Mouse (Mus musculus): ENCODE results near the gene Rpp30. TPM values are rescaled to one million over a fixed set of nuclear protein-coding genes. Genes with fewer than 3 reads are reported as not detected.

The Rpp30 gene
- polyA plus RNA-seq, 1 experiment from 2014 or later = 123 TPM

GRCm38 (mm10) chr19:36109318-36109944 is 25.9 kb downstream of the Rpp30 start:
- 82% methylated on average over 26 of the region's 26 CpGs for WGBS
- H3K27me3 ChIP-seq (ENCODE audit: poor library complexity, severe bottlenecking) = peaks cover 11% of the 10 kb centered on the region; the same call in 1 of the 2 replicates
- peaks cover 11% of the 10 kb centered on the region for H3K36me3 ChIP-seq (replicated peaks)
- H3K9me3 ChIP-seq = no peaks in the 10 kb centered on the region
- DNase-seq (ENCODE audit: extremely low spot score, low spot score) = no peak
- peaks cover 18% of the 10 kb centered on the region for H3K4me1 ChIP-seq
- no peak overlapping the region for H3K4me3 ChIP-seq
- no peak overlapping the region for H3K27ac ChIP-seq

GRCm38 (mm10) chr19:36110465-36110864 is 26.9 kb downstream of the Rpp30 start:
- 71% methylated on average over 7 of the region's 7 CpGs for WGBS
- no peak overlapping the region for H3K4me3 ChIP-seq
- no peak for DNase-seq (ENCODE audit: extremely low spot score, low spot score)

GRCm38 (mm10) chr19:36111054-36111895 is 27.8 kb downstream of the Rpp30 start:
- 37% methylated on average over 7 of the region's 7 CpGs for WGBS
- peaks cover 11% of the 10 kb centered on the region; the same call in 1 of the 2 replicates for H3K27me3 ChIP-seq (ENCODE audit: poor library complexity, severe bottlenecking)
- DNase-seq (ENCODE audit: extremely low spot score, low spot score) = peak; percentile 35
- no peak overlapping the region for H3K27ac ChIP-seq
- peaks cover 18% of the 10 kb centered on the region for H3K4me1 ChIP-seq
- H3K36me3 ChIP-seq (replicated peaks) = no peaks in the 10 kb centered on the region
- H3K9me3 ChIP-seq = no peaks in the 10 kb centered on the region
- H3K4me3 ChIP-seq = no peak overlapping the region

More at GRCm38 (mm10) chr19:36110465-36110864, 26.9 kb downstream of the Rpp30 start:
- peaks cover 6% of the 10 kb centered on the region for H3K36me3 ChIP-seq (replicated peaks)
- H3K27me3 ChIP-seq (ENCODE audit: poor library complexity, severe bottlenecking) = peaks cover 11% of the 10 kb centered on the region; the same call in 1 of the 2 replicates
- no peak overlapping the region for H3K27ac ChIP-seq
- H3K9me3 ChIP-seq = no peaks in the 10 kb centered on the region
- H3K4me1 ChIP-seq = peaks cover 18% of the 10 kb centered on the region

GRCm38 (mm10) chr19:36112007-36112406 is 28.5 kb downstream of the Rpp30 start:
- Histone ChIP-seq H3K4me3 (no peak overlapping the region; the same call in 1 of the 2 replicates), H3K27me3 (ENCODE audit: poor library complexity, severe bottlenecking) (peaks cover 11% of the 10 kb centered on the region; the same call in 1 of the 2 replicates), H3K36me3 (replicated peaks) (no peaks in the 10 kb centered on the region), H3K9me3 (no peaks in the 10 kb centered on the region), H3K27ac (no peak overlapping the region), H3K4me1 (peaks cover 18% of the 10 kb centered on the region)
- 51% methylated on average over 17 of the region's 17 CpGs for WGBS
- no peak for DNase-seq (ENCODE audit: extremely low spot score, low spot score)

GRCm38 (mm10) chr19:36116185-36116584 is 32.7 kb downstream of the Rpp30 start:
- WGBS = 92% methylated on average over 4 of the region's 4 CpGs
- Histone ChIP-seq H3K27me3 (ENCODE audit: poor library complexity, severe bottlenecking) (no peaks in the 10 kb centered on the region), H3K4me1 (peaks cover 11% of the 10 kb centered on the region), H3K4me3 (no peak overlapping the region), H3K27ac (no peak overlapping the region), H3K9me3 (no peaks in the 10 kb centered on the region), H3K36me3 (replicated peaks) (no peaks in the 10 kb centered on the region)
- no peak for DNase-seq (ENCODE audit: extremely low spot score, low spot score)

GRCm38 (mm10) chr19:36119219-36119618 is 35.7 kb downstream of the Rpp30 start:
- H3K4me3 ChIP-seq = no peak overlapping the region
- no peaks in the 10 kb centered on the region for H3K27me3 ChIP-seq (ENCODE audit: poor library complexity, severe bottlenecking)
- peaks cover 3% of the 10 kb centered on the region; the same call in 1 of the 2 replicates for H3K9me3 ChIP-seq
- no peak overlapping the region for H3K27ac ChIP-seq
- H3K4me1 ChIP-seq = no peaks in the 10 kb centered on the region
- WGBS = 90% methylated on average over 8 of the region's 8 CpGs
- no peaks in the 10 kb centered on the region for H3K36me3 ChIP-seq (replicated peaks)
- no peak for DNase-seq (ENCODE audit: extremely low spot score, low spot score)

GRCm38 (mm10) chr19:36119783-36120471 is 36.4 kb downstream of the Rpp30 start, which contains the start of gene Ankrd1:
TSS of gene Ankrd1 (minus strand) at chr19:36120099.
- Histone ChIP-seq H3K27ac (no peak within 1 kb of the TSS), H3K36me3 (replicated peaks) (no peaks in the 10 kb centered on the region), H3K27me3 (ENCODE audit: poor library complexity, severe bottlenecking) (no peaks in the 10 kb centered on the region), H3K4me1 (no peaks in the 10 kb centered on the region), H3K9me3 (peaks cover 3% of the 10 kb centered on the region; the same call in 1 of the 2 replicates), H3K4me3 (no peak within 1 kb of the TSS)
- 87% methylated on average over 14 of the region's 14 CpGs for WGBS
- no peak for DNase-seq (ENCODE audit: extremely low spot score, low spot score)

GRCm38 (mm10) chr19:36124203-36124602 is 40.7 kb downstream of the Rpp30 start:
- no peak overlapping the region for H3K4me3 ChIP-seq
- H3K4me1 ChIP-seq = no peaks in the 10 kb centered on the region
- H3K27ac ChIP-seq = no peak overlapping the region
- H3K36me3 ChIP-seq (replicated peaks) = no peaks in the 10 kb centered on the region
- H3K27me3 ChIP-seq (ENCODE audit: poor library complexity, severe bottlenecking) = no peaks in the 10 kb centered on the region
- H3K9me3 ChIP-seq = peaks cover 3% of the 10 kb centered on the region; the same call in 1 of the 2 replicates
- WGBS = 83% methylated on average over 1 of the region's 1 CpGs
- DNase-seq (ENCODE audit: extremely low spot score, low spot score) = no peak

- no peak overlapping the region for H3K27ac ChIP-seq
- H3K9me3 ChIP-seq = no peaks in the 10 kb centered on the region; the same call in 1 of the 2 replicates
- no peak overlapping the region for H3K4me3 ChIP-seq
- H3K27me3 ChIP-seq (ENCODE audit: poor library complexity, severe bottlenecking) = no peaks in the 10 kb centered on the region
- H3K36me3 ChIP-seq (replicated peaks) = no peaks in the 10 kb centered on the region
- H3K4me1 ChIP-seq = peaks cover 7% of the 10 kb centered on the region; the same call in 1 of the 2 replicates
- no peak for DNase-seq (ENCODE audit: extremely low spot score, low spot score)
- whole genome bisulfite sequencing = 93% methylated on average over 3 of the region's 3 CpGs
Observed at GRCm38 (mm10) chr19:36128440-36128839, 44.9 kb downstream of the Rpp30 start.

GRCm38 (mm10) chr19:36129213-36129612 is 45.7 kb downstream of the Rpp30 start:
- DNase-seq (ENCODE audit: extremely low spot score, low spot score) = no peak
- no peaks in the 10 kb centered on the region for H3K36me3 ChIP-seq (replicated peaks)
- no peak overlapping the region for H3K4me3 ChIP-seq
- peaks cover 7% of the 10 kb centered on the region; the same call in 1 of the 2 replicates for H3K4me1 ChIP-seq
- no peaks in the 10 kb centered on the region for H3K27me3 ChIP-seq (ENCODE audit: poor library complexity, severe bottlenecking)
- 66% methylated on average over 9 of the region's 9 CpGs for WGBS
- H3K9me3 ChIP-seq = no peaks in the 10 kb centered on the region; the same call in 1 of the 2 replicates
- H3K27ac ChIP-seq = no peak overlapping the region

GRCm38 (mm10) chr19:36129643-36130042 is 46.1 kb downstream of the Rpp30 start:
- Histone ChIP-seq H3K4me1 (peaks cover 7% of the 10 kb centered on the region; the same call in 1 of the 2 replicates), H3K4me3 (no peak overlapping the region), H3K9me3 (no peaks in the 10 kb centered on the region; the same call in 1 of the 2 replicates), H3K36me3 (replicated peaks) (no peaks in the 10 kb centered on the region), H3K27me3 (ENCODE audit: poor library complexity, severe bottlenecking) (no peaks in the 10 kb centered on the region), H3K27ac (no peak overlapping the region)
- 60% methylated on average over 12 of the region's 12 CpGs for WGBS
- DNase-seq (ENCODE audit: extremely low spot score, low spot score) = no peak

- no peak overlapping the region for H3K4me3 ChIP-seq
- WGBS = 47% methylated on average over 2 of the region's 2 CpGs
- H3K4me1 ChIP-seq = peaks cover 7% of the 10 kb centered on the region; the same call in 1 of the 2 replicates
- H3K9me3 ChIP-seq = no peaks in the 10 kb centered on the region
- no peaks in the 10 kb centered on the region for H3K27me3 ChIP-seq (ENCODE audit: poor library complexity, severe bottlenecking)
- no peak overlapping the region for H3K27ac ChIP-seq
- no peaks in the 10 kb centered on the region for H3K36me3 ChIP-seq (replicated peaks)
- DNase-seq (ENCODE audit: extremely low spot score, low spot score) = no peak
Observed at GRCm38 (mm10) chr19:36130181-36130580, 46.7 kb downstream of the Rpp30 start.
